Mouse (Mus musculus) thymus, adult 2 months (tissue): ENCODE measurements at regions not wholly inside any gene's neighbourhood (a gene's known extent, or its start where the extent isn't known, plus 50 kb on each side); places are given as distances from the start of the nearest gene placed in this dataset.

ENCODE experiments used
- CTCF ChIP-seq: fragments of 200-500 bp; IDR thresholded peaks from 2 replicates; pipeline ENCODE4 v1.5.1; 2012; ENCODE audit warnings: mild to moderate bottlenecking, control low read depth, low read length, moderate library complexity, borderline replicate concordance; ENCODE audit not compliant: control insufficient read depth, poor library complexity, insufficient read depth; ENCODE audit errors: extremely low read depth
- POLR2A ChIP-seq: fragments of 200-500 bp; IDR thresholded peaks from 2 replicates; pipeline ENCODE4 v1.6.1; 2012; ENCODE audit warnings: mild to moderate bottlenecking, low read length, control low read depth, moderate library complexity; ENCODE audit not compliant: control insufficient read depth, poor library complexity, insufficient read depth; ENCODE audit errors: extremely low read depth

GRCm38 (mm10) chr13:115652352-115652751 is 550.6 kb upstream of the Itga1 start:
- TF ChIP-seq CTCF: no peak
- TF ChIP-seq POLR2A: no peak
